Mouse (Mus musculus) Patski (cell line): ENCODE results near the gene Hpse2. TPM values are rescaled to one million over a fixed set of nuclear protein-coding genes. Genes with fewer than 3 reads are reported as not detected.

Experiments used
- ATAC-seq: fragments of 100-300 bp; one replicate; pipeline ENCODE4 v1.8.0; 2021
- CTCF ChIA-PET: fragments of 350-600 bp; sonication (Branson Sonifier 250); formaldehyde crosslinking; loops from one replicate; lab custom pipeline; 2022; ENCODE audit warnings: inconsistent platforms; lab: Charles Lee
- POLR2A ChIA-PET: fragments of 350-600 bp; sonication (Branson Sonifier 250); formaldehyde crosslinking; loops from one replicate; lab custom pipeline; 2022; ENCODE audit warnings: antibody characterized with exemption, inconsistent platforms; lab: Charles Lee
- DNase-seq: peaks from one replicate; pipeline ENCODE4 v3.0.0-alpha.2; 2011; ENCODE audit warnings: low read depth, low spot score
- H3K27me3 ChIP-seq: fragments of 371-371 bp; one replicate; pipeline ENCODE4 v1.5.1; 2021
- CTCF ChIP-seq: fragments of 100-300 bp; IDR thresholded peaks from one replicate; pipeline ENCODE4 v1.5.1; 2021
- in situ Hi-C: fragments of 300-500 bp; cut with MboI; formaldehyde crosslinking; loops from 3 replicates; pipeline ENCODE4 v1.11.1; 2018; ENCODE audit warnings: low pct_unique_long_range_greater_than_20kb, mixed read lengths
- polyA plus RNA-seq: library from polyadenylated mRNA; unstranded; gene quantifications from one replicate; pipeline ENCODE4 v1.2.3, GENCODE M21; 2021

Gene Hpse2
- polyA plus RNA-seq, 1 experiment from 2014 or later: not detected

DNA sequence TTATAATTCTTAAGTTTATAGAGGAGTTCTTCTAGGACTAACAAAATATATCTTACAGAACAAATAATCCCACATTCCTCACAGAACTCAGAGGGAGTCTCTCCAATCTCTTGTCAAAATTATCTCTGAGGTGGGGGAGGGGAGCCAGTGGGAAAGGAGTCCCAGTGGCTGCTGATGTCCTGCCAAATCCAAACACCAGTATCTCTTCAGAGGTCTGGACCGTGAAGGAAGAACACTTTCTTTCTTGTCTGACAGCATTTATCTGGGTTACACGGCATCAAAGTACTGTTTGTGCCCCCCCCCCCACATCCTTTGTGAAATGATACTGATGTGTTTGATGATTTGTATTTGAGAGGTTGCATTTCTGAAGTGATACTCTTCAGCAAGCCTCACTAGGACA lies 213.3 kb downstream of the Hpse2 start:
- DNase-seq: no peak
- CTCF ChIA-PET: interaction anchor here (1.8 kb wide), 1 partner anchor 15 kb away, joined by 7 read pairs; no protein-coding TSS in a partner anchor
- in situ Hi-C loops: no loop called here
- peaks cover 67% of the 10 kb centered on the region for H3K27me3 ChIP-seq
- POLR2A ChIA-PET: no interaction called here
- no peak for ATAC-seq
- no peak for TF ChIP-seq CTCF

DNA sequence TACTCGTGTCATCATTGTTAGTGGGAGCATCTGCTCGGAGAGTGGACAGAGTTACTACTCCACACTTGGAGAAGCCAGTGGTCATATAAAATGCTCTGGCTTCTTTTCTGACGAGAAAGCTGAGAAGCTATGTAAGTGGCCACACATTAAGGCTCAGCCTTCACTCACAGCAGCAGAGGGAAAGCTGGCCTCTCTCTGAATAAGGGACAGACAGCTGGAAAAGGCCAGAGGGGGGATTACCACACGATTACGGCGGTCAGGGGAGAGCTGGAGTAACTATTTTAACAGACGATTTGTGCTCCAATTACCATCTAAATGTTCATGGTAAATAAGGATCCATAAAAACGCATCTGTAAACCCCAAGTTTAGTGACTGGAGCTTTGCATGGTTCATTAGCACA lies 232.1 kb downstream of the Hpse2 start:
- H3K27me3 ChIP-seq: peaks cover 34% of the 10 kb centered on the region
- POLR2A ChIA-PET: no interaction called here
- ATAC-seq (no peak), DNase-seq (no peak)
- in situ Hi-C loops: no loop called here
- no peak for TF ChIP-seq CTCF
- CTCF ChIA-PET: no interaction called here

DNA sequence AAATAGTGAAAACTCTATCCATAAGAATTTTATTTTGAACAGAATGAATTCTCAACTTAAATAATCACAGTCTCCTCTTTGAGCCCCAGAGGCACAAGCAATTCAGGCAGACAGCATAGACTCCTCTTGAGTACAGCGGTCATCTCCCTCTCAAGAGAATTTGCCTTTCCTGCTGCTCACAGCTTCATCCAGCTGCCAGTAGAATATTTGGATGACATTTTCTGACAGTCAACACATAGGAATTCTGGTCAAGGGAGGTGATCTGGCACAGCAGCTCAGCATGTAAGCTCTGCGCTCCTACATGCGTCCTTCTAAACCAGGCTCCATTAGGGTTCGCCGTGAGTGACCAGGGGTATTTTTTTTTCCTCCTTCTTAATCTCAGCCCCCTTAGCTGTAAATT lies 232.6 kb downstream of the Hpse2 start:
- H3K27me3 ChIP-seq: peaks cover 39% of the 10 kb centered on the region
- in situ Hi-C loops: no loop called here
- ATAC-seq: no peak
- ChIA-PET CTCF (no interaction called here), POLR2A (no interaction called here)
- TF ChIP-seq CTCF: no peak
- DNase-seq: no peak

DNA sequence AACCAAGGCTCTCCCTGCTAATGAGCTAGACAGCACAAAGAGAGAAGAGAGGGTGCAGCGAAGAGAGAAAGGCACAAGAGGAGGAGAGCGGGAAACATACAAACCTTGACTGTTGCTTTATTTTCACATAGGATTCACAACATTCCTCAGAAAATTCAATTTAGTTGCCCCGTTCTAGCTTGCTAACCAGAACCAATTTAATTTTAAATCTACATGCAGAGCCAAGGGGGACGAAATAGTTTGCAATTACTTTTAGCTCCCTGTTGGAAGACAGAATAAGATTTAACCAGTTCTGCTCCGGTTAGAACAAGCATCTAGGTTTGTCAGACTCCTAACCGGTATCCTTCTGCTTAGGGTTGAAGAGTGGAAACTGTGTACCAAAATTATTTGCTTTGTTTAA lies 240.3 kb downstream of the Hpse2 start:
- ChIA-PET POLR2A (no interaction called here), CTCF (no interaction called here)
- no peak for DNase-seq
- no peak for TF ChIP-seq CTCF
- H3K27me3 ChIP-seq: peaks cover 76% of the 10 kb centered on the region
- in situ Hi-C loops: no loop called here
- no peak for ATAC-seq

DNA sequence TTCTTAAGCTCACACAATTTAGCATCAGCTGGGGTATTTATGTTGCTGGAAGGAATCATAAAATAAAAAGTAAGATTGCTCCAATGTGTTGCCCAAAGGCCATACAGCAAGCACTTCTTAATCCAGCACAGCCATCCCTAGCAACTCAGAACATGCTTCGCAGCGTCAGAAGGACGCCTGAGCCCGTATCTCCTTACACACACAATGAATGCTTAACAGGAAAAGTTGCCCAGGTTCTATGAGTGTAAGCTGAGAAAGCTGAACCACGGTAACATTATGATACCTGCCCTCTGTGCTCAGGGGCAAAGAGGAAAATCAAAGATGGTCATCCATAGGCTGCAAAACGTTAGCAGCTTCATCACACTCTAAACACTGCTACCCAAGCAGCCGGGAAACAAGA lies 241.3 kb downstream of the Hpse2 start:
- ChIA-PET CTCF (no interaction called here), POLR2A (no interaction called here)
- DNase-seq: no peak
- H3K27me3 ChIP-seq: peaks cover 72% of the 10 kb centered on the region
- in situ Hi-C loops: no loop called here
- no peak for TF ChIP-seq CTCF
- ATAC-seq: no peak

DNA sequence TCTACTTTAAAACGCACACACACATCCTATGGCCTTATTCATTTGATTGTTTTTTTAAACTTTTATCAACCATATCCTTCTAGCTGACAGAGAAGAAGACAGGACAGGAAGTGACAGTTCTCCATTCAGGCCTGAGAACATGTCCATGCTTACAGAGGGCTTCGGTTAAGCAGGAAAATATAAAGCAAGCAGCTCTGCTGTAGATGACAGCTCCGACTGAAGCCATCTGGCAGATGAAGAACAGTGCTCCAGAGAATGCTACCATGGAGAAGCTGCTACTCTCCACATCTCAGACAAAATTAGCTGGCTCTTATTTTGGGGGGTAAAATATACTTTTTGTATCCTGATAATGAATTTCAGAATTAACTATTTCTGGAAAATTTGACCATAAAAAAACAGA lies 246.5 kb downstream of the Hpse2 start:
- peaks cover 51% of the 10 kb centered on the region for H3K27me3 ChIP-seq
- TF ChIP-seq CTCF: no peak
- ChIA-PET POLR2A (no interaction called here), CTCF (interaction anchor here (0.9 kb wide), 1 partner anchor 57 kb away, joined by 3 read pairs; no protein-coding TSS in a partner anchor)
- DNase-seq (no peak), ATAC-seq (no peak)
- in situ Hi-C loops: no loop called here

DNA sequence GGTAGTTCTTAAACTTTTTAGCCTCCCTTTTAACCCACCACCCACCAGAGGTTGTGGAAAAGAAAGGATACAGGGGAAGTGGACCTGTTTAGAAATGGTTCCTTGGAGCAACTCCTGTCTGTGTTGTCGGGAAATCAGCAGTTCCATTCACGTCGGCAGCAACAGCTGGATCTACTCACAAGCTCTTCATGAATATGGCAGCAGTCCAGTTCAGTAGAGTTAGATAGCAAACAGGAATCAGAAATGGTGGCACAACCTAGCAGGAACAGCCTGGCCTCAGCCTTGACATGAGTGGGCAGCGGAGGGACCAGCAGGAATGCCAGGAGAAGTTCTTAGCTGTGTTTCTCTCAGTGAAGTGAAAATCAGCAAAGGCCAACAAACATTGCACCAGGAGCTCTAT lies 278.4 kb downstream of the Hpse2 start:
- no peak for ATAC-seq
- POLR2A ChIA-PET: no interaction called here

DNA sequence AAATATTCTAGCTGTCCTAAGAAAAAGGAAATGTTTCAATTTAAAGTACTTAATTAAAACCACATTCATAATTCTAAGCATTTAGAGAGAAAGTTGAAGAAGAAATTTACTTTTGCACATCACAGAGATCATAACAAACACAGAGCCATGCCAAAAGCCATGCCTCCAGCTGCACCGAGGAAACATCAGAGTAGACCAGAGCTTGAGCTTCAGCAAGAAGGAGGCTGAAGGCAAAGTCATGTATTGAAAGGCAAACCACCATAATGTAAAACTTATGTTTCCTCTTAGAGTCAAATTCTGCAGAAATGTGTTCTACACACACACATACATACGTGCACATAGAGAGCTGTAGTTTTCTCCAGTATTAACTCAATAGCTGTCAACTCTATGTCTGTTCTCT lies 291.2 kb downstream of the Hpse2 start:
- peaks cover 42% of the 10 kb centered on the region for H3K27me3 ChIP-seq
- no peak for TF ChIP-seq CTCF
- no peak for DNase-seq
- ChIA-PET CTCF (no interaction called here), POLR2A (no interaction called here)
- no peak for ATAC-seq
- in situ Hi-C loops: no loop called here

More for the DNA sequence above, 278.4 kb downstream of the Hpse2 start:
- no peak for DNase-seq
- in situ Hi-C loops: no loop called here
- peaks cover 33% of the 10 kb centered on the region for H3K27me3 ChIP-seq
- no peak for TF ChIP-seq CTCF
- CTCF ChIA-PET: no interaction called here

DNA sequence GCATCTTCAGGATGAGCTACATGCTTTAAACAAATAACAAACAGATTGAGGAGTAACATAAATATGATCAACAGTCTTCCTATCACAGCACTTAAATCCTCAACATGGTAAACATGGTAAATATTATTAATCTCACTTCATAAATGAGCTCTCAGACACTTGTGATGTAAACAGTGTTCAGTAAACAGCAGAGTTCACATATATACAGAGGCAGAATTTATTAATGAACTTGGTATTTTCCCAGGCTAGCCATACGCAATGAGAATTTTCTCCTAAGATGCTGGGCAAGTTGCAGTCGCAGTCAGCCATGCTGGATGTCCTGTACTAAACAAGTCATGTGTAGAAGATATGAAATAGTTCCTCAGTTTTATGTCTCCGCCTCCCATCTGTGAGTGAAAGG lies 300.9 kb downstream of the Hpse2 start:
- POLR2A ChIA-PET: interaction anchor here (0.6 kb wide), 1 partner anchor 227 kb away, joined by 3 read pairs; no protein-coding TSS in a partner anchor
- DNase-seq: no peak
- ATAC-seq: no peak
- CTCF ChIA-PET: no interaction called here
- in situ Hi-C loops: no loop called here
- no peak for TF ChIP-seq CTCF
- peaks cover 46% of the 10 kb centered on the region for H3K27me3 ChIP-seq

DNA sequence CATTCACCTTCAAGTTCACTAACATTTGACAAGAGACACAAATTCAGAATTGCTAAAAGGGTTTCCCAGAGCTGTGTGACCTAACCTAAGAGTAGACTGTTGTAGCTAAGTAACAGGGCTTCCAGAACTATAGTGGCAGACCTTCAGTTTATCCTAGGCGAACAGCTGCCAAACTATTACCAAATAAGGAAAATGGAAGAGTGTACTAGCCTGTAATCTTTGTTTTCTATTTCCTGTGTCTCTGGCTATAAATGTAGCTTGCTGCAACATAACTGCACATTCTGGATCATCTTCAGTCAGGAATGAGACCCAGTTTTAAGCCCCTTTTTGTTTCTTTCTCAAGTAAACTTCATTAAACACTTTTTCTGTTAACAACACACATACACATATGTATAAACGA lies 324.0 kb downstream of the Hpse2 start:
- in situ Hi-C loops: no loop called here
- ChIA-PET POLR2A (no interaction called here), CTCF (interaction anchor here (1.7 kb wide), 1 partner anchor 9 kb away, joined by 5 read pairs; no protein-coding TSS in a partner anchor)
- no peak for TF ChIP-seq CTCF
- DNase-seq: no peak
- peaks cover 47% of the 10 kb centered on the region for H3K27me3 ChIP-seq
- no peak for ATAC-seq

DNA sequence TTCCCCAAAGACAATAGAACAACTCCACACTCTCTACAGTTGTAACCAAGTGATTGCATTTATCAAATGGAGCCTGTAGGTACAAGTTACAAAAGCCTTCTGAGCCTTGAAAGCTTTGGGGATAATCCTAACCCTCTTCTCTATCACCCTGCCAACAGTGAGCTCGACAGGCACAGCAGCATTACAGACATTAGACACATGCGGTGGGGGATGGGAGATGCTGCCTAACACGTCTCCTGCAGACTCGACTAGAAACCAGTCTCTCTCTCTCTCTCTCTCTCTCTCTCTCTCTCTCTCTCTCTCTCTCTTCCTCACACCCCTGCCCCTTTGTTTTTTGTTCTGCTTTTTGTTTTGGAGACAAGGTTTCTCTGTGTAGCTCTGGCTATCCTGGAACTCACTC lies 343.6 kb downstream of the Hpse2 start:
- TF ChIP-seq CTCF: no peak
- DNase-seq (no peak), ATAC-seq (no peak)
- ChIA-PET CTCF (no interaction called here), POLR2A (no interaction called here)
- in situ Hi-C loops: no loop called here
- H3K27me3 ChIP-seq: peaks cover 50% of the 10 kb centered on the region

DNA sequence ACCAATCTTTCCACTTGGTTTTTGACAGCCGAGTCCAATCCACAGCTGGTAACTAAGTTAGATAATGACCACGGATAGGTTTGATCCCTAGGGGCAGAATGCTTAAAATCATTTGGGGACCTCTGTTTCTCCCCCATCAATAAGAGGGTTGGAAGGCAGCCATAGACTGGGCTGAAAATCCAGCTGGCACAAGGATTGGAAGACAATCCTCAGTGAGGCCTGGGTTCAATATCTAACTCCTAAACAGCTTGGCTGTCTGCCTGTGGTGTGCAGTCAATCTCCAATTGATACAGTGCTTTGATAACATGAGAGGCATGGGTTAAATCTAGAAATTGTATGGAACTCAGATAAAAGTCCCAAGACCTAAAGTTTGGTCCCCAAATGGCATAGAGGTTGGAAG lies 345.4 kb downstream of the Hpse2 start:
- ChIA-PET CTCF (no interaction called here), POLR2A (no interaction called here)
- no peak for ATAC-seq
- in situ Hi-C loops: no loop called here
- peaks cover 55% of the 10 kb centered on the region for H3K27me3 ChIP-seq
- no peak for TF ChIP-seq CTCF
- DNase-seq: no peak
